Mouse (Mus musculus) A20 (cell line): ENCODE measurements at regions not wholly inside any gene's neighbourhood (a gene's known extent, or its start where the extent isn't known, plus 50 kb on each side); places are given as distances from the start of the nearest gene placed in this dataset.
A peak's percentile ranks its signal among the peaks of the same experiment; 100 is the strongest.

Experiments
- DNase-seq: peaks from one replicate; pipeline ENCODE4 v3.0.0-alpha.2; 2011; ENCODE audit warnings: low read depth, low spot score

GRCm38 (mm10) chr9:60931290-60931689, 136.9 kb downstream of the Uaca start:
- no peak for DNase-seq

GRCm38 (mm10) chr9:60936937-60937336, 142.6 kb downstream of the Uaca start:
- DNase-seq: no peak

GRCm38 (mm10) chr9:60939858-60940804, 145.8 kb downstream of the Uaca start:
- DNase-seq: peak; percentile 62

GRCm38 (mm10) chr9:60947363-60947762, 153.0 kb downstream of the Uaca start:
- DNase-seq: no peak

- no peak for DNase-seq
Measured at GRCm38 (mm10) chr9:60948531-60949070, 154.3 kb downstream of the Uaca start.

- DNase-seq: no peak
Measured at GRCm38 (mm10) chr9:60950161-60950560, 155.8 kb downstream of the Uaca start.

GRCm38 (mm10) chr9:60951071-60951561, 156.8 kb downstream of the Uaca start:
- no peak for DNase-seq

GRCm38 (mm10) chr9:60957438-60957837, 163.1 kb downstream of the Uaca start:
- DNase-seq: no peak

GRCm38 (mm10) chr9:60959537-60959936, 165.2 kb downstream of the Uaca start:
- no peak for DNase-seq

- DNase-seq: no peak
Measured at GRCm38 (mm10) chr9:60962086-60962485, 167.7 kb downstream of the Uaca start.

- no peak for DNase-seq
Measured at GRCm38 (mm10) chr9:60965641-60966040, 171.3 kb downstream of the Uaca start.

GRCm38 (mm10) chr9:60968281-60969031, 174.1 kb downstream of the Uaca start:
- peak; percentile 19 for DNase-seq

- DNase-seq: no peak
Measured at GRCm38 (mm10) chr9:60972201-60972910, 178.0 kb downstream of the Uaca start.

GRCm38 (mm10) chr9:60974546-60974945, 180.2 kb downstream of the Uaca start:
- DNase-seq: no peak

GRCm38 (mm10) chr9:60982383-60983085, 188.2 kb downstream of the Uaca start:
- no peak for DNase-seq

- no peak for DNase-seq
Measured at GRCm38 (mm10) chr9:60983246-60983645, 188.9 kb downstream of the Uaca start.

GRCm38 (mm10) chr9:60988113-60988512, 193.8 kb downstream of the Uaca start:
- no peak for DNase-seq

- no peak for DNase-seq
Measured at GRCm38 (mm10) chr9:60989670-60990391, 195.5 kb downstream of the Uaca start.

GRCm38 (mm10) chr9:60991509-60991908, 197.2 kb downstream of the Uaca start:
- DNase-seq: peak; percentile 92

GRCm38 (mm10) chr9:60993661-60994060, 199.3 kb downstream of the Uaca start:
- DNase-seq: no peak
